Mouse (Mus musculus): ENCODE data around the gene Cdhr1.

Cdhr1 gene

DNA sequence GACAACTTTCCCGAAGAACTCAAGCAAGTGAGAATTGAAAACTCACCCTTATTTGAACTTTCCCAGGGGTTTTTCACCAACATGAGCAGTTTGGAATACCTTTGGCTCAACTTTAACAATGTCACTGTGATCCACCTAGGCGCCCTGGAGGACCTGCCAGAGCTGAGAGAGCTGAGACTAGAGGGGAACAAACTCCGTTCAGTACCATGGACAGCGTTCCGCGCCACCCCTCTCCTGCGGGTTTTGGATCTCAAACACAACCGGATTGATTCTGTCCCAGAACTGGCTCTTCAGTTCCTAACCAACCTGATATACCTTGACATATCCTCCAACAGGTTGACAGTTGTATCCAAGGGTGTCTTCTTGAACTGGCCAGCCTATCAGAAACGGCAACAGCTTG, 29.6 kb downstream of the Cdhr1 start:
- no peak for DNase-seq (ENCODE audit: low spot score)

DNA sequence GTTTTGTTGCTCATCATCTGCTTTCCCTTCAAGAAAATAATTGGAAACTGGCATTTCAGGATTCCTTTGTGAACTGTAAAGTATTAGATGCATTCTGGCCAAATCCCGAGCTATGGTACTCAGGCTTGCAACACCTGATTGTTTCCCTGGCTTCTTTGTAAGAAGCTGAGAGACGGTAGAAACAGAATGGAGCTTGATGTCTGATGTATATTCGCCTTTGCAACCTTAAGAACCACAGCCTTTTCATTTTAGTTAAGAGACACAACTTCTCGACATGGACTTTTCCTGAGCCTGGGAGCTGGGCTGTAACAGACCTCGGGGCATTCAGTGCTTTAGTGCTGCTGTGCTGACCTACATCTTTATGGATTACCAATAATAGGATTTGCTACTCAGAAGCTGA, 30.5 kb downstream of the Cdhr1 start, which contains the start of gene Lrit2:
TSS of gene Lrit2 (plus strand) at position 301 of the 400 bp plus-strand sequence.
- DNase-seq (ENCODE audit: low spot score): no peak

DNA sequence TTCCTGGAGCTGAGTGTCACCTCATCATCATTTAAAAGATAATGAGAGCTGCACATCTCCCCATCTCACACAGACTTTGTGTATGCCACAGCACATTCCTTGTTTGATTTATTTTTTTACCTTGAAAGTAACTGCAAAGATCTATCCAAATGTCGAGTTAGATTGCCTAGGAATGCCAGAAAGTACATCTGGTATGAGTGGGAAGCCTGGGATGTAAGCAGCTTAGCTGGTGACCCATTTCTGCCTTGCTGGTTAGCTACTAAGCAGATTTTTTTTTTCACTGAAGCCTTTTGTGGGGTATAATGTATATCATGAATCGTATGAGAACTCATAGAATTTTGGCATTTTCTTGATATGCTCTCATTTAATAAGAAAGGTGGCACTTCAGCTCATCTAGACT, 31.5 kb downstream of the Cdhr1 start:
- DNase-seq (ENCODE audit: low spot score): peak; percentile 5

DNA sequence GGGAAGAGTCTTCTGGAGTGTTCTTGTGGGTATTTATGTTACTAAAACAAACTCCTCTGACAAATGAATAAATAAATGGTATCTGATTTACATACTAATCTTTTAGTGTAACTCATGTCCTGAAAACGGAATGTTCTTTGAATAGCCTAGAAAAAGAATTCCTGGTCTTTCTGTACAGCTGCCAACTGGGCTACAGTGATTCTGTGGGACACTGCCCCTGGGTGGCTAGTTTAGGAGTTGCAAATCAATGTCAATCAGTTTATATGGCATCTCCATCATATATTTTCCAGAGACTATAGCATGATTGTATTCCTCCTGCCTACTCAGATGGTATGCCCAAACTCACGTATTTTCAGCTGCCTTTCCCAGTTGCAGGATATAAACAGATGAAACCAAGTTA, 33.3 kb downstream of the Cdhr1 start:
- no peak for DNase-seq (ENCODE audit: low spot score)

DNA sequence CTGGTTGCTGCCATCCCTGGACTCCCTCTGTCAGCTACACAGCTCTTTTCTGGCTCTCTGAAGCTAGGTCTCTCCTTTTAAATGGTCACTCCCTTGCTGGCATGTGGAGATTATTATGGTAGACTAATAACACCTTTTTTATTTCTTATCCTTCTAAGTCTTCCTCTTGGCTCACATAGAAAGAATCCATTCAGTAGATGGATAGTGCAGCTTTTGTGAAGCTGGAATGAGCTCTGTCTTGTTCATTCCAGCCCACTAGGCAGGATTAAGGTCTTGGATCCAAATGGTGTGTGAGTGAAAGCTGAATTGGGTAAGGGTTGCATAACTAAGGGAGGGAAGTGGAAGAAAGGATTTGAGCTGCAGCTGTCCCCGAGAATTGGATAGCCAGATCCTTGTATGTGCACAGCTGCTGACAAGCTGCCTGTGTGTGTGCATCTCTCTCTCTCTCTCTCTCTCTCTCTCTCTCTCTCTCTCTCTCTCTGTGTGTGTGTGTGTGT, 49.2 kb downstream of the Cdhr1 start, which contains the start of gene Rgr:
TSS of gene Rgr (minus strand) at position 51 of the 497 bp plus-strand sequence.
- DNase-seq (ENCODE audit: low spot score): no peak

DNA sequence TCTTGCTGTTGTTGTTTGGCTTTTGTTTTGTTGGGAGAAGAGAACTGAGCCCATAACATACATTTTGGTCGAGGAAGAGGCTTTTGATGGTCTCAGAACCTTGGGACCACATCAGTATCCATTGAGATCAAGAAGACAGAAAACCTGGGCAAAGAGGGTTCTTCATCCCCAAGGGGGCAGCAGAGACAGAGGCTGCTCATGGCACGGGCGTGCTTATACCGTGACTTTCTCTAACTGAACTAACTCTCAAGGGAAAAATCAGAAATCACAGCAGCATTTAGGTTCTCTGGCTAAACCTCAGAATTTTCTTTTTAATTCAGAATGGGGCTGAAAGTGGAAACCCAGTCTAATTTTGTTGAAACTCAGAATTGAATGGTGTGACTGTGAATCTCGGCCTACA, 63.7 kb downstream of the Cdhr1 start:
- DNase-seq (ENCODE audit: low spot score): no peak

DNA sequence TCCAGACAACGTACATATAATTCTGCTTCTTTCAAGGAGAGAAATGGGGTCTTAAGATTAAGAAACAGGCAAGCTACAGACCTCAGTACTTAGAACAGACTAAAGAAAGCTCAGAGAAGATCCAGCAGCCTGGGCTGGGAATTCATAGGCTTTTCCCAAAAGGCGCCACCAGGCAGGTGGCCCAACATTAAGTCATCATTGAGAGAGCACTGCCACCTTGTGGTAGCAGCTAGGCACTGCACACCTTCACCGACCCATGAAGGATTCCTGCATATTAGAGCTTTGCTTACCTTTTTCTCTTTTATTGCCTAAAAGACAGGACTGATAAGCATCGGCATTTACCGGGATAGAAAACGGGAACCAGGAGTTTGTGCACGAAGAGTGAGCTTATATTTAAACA, 64.9 kb downstream of the Cdhr1 start:
- peak; percentile 82 for DNase-seq (ENCODE audit: low spot score)

DNA sequence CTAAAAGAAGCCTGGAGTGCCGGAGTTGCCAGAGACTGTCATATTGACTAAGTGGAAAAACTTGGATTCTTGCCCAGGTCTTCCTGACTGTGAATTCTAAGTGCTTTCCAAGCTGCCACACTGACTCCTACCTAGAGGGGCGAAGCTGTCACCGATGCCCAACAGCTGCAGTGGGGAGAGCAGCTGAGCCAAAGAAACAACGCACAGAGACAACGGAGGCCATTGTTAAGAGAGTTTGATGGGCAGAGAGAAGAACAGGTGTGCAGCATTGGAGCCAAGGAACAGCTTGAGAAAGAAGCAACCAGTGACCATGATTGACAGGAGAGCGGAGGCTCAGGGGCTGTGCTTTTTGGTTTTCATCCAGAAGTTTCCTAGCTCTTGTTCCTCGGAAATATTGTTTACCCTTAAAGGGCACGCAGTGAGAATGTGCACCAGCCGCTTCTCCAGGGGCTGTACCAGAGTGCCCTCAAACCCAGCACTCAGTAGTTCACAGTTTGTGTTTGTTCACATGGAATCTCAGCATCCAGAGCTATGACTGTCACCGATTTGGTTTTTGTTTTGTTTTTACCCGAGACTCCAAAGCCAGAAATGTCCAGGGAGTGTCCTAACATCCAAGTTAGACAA, 65.6 kb downstream of the Cdhr1 start:
- no peak for DNase-seq (ENCODE audit: low spot score)

DNA sequence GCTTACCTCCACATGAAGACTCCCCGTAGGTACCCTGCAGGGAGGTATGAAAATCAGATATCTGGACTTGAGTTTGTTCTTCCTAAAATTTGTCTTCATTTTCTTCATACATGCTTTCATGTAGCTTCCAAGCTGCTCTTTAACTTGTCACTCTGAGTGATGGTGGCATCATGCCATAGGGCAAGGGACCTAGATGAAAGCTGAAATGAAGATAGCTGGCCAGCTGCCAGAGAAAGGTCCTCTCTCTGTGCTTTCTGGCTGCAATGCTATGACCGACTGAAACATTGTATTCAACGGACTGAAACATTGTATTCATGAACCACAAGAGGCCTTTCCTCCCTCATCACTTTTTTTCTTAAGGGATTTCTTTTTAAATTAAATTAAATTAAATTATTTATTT, 69.6 kb downstream of the Cdhr1 start:
- DNase-seq (ENCODE audit: low spot score): no peak

DNA sequence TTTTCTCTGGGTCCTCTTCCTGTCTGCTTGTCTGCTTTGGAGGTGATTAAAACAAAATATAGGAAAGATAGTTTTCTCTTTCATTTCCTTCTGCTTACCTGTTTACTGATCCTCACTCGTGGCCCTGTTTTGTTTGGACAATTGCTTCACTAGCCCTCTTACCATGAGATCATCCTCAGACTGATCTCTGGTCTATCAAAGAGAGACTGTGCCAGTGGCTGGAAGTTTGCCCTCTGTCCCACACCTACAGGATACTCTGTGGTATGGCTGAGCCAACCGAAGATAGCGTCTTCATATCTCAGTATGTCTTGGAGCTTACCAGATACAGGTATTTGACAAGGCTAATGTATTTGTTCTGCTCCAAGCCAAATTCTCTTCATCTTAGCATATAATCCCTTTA, 70.2 kb downstream of the Cdhr1 start:
- DNase-seq (ENCODE audit: low spot score): no peak
